Mouse (Mus musculus) ES-E14 (cell line): ENCODE data around the gene Mgea5.

Experiments
- CHD2 ChIP-seq: IDR thresholded peaks from 2 replicates; pipeline ENCODE4 v1.6.1; 2014; ENCODE audit warnings: mild to moderate bottlenecking, low read depth, low read length, inconsistent platforms
- HCFC1 ChIP-seq: IDR thresholded peaks from 2 replicates; pipeline ENCODE4 v1.6.1; 2012; ENCODE audit warnings: low read length, inconsistent platforms, borderline replicate concordance; ENCODE audit not compliant: insufficient read depth
- MAFK ChIP-seq: IDR thresholded peaks from 2 replicates; pipeline ENCODE4 v1.6.1; 2014; ENCODE audit warnings: mild to moderate bottlenecking, low read depth, low read length, inconsistent platforms; ENCODE audit not compliant: insufficient read depth
- ZC3H11A ChIP-seq: IDR thresholded peaks from 2 replicates; pipeline ENCODE4 v1.6.1; 2012; ENCODE audit warnings: low read depth, mild to moderate bottlenecking, inconsistent platforms, low read length, borderline replicate concordance
- ZNF384 ChIP-seq: IDR thresholded peaks from 2 replicates; pipeline ENCODE4 v1.6.1; 2012; ENCODE audit warnings: low read depth, low read length, inconsistent platforms

- TF ChIP-seq HCFC1 (no peak), ZC3H11A (no peak), MAFK (no peak), ZNF384 (no peak), CHD2 (no peak)
Observed at GRCm38 (mm10) chr19:45787450-45787849, 3.8 kb upstream of the Mgea5 start.
